Mouse (Mus musculus) kidney, postnatal 10 days (tissue): ENCODE measurements around the gene Fam216a.
A peak's percentile ranks its signal among the peaks of the same experiment; 100 is the strongest.
"Not testable (repeated sequence)": the region's sequence is repeated elsewhere in the genome, so short reads cannot be mapped to it uniquely, and the experiment has no call there.

ENCODE experiments used
- DNase-seq: peaks from one replicate; pipeline ENCODE4 v3.0.0; 2021; ENCODE audit warnings: mixed read lengths

The Fam216a gene

DNA sequence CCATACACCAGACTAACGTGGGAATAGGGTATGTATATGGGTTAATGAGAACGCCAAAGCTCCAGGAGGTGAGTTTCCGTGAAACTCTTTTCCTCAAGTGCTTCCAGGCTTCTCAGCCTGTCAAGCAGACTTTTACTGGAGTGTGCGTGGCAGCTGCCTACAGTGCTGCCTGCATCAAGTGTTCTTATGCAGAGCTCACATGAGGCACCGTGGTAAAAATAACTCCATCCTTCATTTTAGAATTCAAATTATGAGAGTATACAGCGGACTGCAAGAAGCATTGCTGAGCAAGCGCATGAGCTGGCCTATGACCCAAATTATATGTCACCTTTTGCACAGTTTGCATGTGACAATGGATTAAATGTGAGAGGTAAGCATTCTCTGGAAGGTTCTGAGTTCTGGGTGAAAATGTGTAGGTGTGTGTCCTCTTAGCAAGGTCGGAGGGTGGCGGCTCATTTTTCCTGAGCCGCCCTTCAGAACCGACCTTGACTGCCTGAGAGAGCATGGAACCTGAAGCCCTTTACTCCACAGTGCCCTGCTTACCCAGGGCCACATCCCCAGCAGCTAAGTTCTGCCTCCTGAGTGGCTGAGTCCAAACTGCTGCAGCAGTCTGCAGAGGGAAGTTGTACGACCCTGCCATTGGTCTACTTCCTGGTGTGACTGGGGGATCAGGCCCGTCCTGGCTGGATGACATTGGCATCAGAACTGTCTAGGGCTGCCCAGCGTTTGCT, 52.5 kb downstream of the Fam216a start:
- DNase-seq, result no peak

- DNase-seq, result not testable (repeated sequence)
Measured at GRCm38 (mm10) chr5:122318976-122319375, 53.2 kb downstream of the Fam216a start.

DNA sequence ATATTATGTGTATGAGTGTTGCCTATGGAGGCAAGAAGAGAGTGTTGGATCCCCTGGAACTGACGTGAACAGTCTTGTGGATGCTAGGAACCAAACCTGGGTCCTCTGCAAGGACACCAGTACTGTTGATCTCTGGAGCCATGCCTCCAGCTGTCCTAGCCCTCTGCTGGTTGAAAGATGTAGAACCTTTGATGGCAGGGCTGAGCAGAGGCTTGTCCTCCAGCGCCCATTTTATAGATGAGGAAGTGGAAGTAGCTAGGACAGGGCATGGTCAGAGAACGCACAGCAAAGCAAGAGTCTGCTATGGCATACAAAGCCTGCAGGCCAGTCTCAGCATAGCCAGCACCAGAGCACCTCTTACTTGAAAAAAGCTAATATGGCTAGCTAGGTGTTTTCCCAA, 54.1 kb downstream of the Fam216a start:
- DNase-seq, result no peak

GRCm38 (mm10) chr5:122317329-122318045, 54.7 kb downstream of the Fam216a start:
- no peak for DNase-seq

GRCm38 (mm10) chr5:122314966-122315667, 57.0 kb downstream of the Fam216a start:
- DNase-seq, result peak; percentile 89
